Mouse (Mus musculus) c-Kit-positive CD71-positive TER-119-positive erythroid progenitor cells, embryonic 14.5 days (primary cell): ENCODE results near the gene Batf3.
"Not testable (repeated sequence)": the region's sequence is repeated elsewhere in the genome, so short reads cannot be mapped to it uniquely, and the experiment has no call there.

ENCODE experiments used
- DNase-seq: peaks from one replicate; pipeline ENCODE4 v3.0.0-alpha.2; 2013; ENCODE audit warnings: low spot score

Batf3 gene

DNA sequence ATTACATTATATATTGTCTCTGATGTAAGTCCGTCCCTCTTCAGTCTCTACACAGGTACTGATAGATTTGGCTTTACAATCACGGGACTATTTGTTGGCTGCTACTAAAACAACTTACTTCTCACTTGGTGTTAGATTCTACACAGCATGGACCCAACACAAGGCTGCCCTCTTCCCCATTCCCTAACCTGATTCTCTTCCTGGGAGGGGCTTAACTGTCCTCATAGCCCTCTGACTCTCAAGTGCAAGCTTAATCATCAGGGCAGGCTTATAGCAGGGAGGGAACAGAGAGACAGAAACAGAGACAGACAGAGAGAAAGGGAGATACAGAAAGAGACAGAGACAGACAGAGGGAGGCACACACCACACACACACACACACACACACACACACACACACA, 34.0 kb downstream of the Batf3 start:
- no peak for DNase-seq

DNA sequence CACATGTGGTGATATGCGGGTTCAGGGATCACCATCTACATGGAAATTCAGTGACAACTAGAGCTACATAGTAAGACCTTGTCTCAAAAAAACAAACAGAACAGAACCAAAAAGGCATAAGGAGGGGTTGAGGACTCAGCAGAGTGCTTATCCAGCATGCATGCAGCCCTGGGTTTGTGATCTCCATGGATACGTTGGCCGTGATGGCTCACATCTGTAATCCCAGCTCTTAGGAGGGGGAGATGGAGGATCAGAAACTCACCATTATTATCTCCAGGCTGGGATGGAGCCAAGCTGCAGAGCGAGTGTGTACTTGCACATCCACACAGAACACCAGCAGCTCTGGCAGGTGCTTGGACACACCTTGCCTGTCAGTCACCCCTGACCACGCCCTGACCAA, 34.6 kb downstream of the Batf3 start:
- DNase-seq = no peak

DNA sequence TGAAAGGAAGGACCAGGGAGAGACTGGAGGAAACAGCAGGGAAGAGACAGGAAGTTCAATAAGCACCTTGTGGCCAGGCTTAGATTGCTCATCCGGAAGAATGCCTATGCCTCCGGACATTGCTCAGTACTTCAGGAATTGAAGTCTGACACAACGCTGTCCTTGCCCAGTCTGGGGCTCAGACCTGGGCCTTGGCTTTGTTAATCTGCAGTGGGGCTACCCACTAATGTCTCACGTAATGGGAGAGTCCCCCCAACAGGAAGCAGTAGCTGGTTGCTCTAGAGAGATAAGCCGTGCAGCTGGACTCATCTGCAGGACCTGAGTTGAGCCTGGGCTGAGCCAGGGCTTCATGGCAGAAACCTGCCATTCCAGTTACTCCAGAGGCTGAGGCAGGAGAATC, 35.3 kb downstream of the Batf3 start:
- no peak for DNase-seq

DNA sequence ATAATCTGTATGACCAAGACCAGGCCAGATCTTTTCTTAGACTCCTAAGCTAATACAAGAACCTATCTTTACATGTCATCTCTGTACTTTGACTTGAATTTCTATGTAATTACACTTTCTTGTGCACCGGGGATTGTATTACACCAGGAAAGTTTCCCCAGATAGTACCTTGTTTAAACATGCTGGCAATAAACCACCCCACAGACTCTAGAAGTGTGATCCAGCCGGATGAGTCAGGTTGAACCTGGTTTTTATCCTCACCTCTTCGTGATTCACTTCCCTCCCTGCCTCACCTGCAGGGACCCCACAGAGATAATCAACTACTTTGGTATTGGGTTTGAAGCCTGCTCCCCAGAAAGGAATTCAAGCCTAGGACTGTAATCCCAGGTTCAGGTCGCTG, 37.8 kb downstream of the Batf3 start:
- no peak for DNase-seq

DNA sequence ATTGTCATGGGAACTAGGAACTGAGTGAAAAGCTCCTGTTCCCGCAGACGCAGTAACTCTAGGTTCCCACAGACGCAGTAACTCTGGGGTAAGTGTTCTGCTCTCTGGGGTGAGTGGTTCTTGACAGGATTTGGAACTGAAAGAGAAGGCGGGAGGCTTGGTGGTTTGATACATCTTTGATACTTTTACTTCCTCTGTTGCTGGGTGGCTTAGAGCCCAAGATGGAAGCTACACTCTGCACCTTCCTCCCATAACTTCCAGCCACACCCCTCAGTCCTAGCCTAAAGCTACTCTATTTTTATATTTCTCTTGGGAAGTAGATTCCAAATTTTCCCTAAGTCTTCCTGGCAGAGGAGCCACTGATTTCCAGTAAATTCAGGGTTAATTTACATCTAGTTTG, 40.8 kb downstream of the Batf3 start:
- DNase-seq = no peak

DNA sequence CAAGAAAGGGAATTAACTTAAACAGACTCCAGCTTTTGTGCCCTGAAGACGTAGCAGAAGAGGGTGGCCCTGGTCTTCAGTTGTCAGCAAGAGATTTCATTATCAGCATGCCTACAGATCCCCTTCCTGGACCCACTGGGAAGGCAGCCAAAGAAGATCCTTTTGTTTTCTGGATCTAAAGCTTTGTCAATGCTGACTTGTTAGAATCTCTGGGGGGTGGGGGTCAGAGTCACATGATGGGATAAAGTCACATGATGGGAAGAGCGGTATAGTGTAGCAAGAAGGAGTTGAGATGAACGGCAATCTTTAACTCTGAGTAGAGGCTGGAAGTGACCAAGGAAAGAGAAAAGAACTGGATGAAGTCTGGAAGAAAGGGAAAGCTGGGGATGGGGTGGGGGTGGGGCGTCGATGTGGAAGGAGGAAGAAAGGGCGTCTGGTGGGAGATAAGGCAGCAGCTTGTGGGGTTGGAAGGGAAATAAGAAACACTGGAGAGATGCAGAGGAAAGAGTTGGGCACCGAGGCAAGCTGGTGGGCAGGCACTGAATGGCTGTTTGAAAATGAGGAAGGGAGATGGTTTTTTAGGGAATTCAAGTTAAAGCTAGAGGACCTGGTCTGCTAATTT, 41.3 kb downstream of the Batf3 start:
- no peak for DNase-seq

DNA sequence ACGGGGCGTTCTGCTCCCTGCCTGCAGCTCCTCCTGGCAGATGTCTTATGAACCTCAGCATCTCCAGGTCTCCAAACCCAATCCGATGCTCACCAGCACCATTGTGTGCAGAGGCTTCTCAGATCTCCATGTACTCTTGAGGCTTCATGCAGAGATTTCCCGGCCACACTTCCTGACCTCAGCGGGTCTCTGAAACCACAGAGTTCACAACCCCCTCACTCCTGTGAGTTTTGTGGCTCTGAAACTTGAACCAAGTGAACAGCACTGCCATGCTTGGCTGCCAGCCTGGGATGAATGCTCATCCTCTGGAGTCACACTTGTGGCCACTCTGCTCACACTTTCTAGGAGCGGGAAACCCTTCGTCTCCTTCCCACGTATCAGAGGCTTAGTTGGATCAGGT, 43.3 kb downstream of the Batf3 start:
- DNase-seq = no peak

DNA sequence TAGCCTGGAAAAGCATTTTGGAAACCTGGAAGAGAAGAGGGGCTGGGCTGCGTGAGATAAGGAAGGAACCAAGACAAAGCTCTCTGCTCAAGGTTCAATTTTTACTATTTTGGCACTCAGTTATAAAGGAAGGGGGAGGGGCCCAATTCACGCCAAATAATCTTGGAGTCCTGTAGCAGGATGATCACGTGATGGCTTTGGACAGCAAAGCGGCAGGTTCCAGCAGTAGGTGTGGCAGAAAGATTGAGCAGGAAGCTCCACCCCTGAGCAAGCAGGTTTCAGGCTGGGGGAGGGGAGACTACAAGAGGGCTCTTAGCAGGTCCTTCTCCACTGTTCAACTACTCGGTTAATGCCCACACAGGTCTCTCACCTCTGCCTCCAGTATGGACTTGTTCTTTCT, 51.8 kb downstream of the Batf3 start:
- DNase-seq = not testable (repeated sequence)

DNA sequence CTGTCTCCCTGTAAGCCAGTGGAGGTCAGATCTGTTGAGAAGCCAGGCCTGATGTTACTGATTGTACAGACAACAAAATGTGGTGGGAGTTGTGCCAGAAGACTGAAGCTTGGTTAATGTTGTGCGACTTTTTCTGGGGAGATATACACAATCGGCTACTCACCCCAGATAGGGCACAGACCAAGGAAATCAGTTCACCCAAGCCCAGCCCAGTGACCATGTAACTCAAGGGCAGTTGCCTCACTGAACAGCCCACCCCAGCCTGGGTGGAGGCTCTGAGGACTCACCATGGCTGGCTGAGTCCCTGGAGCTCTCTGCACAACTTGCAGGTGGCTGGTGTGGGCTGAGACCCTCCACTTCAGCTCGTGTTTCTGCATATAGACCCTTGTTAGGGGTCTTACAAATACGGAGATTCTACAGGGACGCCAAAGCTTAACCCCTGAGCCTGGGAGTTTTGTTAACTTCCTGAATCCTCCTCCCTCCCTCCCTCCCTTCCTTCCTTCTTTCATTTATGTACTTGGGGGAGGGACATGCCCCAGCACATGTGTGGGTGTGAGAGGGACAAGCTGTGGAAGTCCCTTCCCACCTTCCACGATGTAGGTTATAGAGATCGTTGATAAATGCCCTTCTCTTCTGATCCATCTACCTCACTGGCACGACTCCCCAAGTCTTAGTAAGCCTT, 53.4 kb downstream of the Batf3 start:
- DNase-seq = no peak

DNA sequence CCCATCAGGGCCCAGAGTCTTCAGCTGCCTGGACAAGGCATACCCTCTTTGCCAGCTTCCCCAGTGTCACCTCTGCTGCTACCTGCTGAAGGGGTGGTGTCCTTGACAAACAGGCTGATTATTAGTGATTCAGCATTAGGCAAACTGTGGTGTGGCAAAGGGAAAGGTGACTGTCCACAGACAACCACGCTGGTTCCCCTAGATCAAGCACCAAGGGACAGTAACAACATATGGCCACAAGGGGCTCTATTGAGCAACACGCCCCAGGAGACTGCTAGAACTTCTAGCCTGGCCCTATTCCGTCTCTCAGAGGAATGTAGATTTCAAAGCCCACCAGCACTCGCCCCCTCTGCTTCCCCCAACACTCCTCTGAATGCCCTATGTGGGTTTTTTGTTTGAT, 55.4 kb downstream of the Batf3 start:
- peak; percentile 21 for DNase-seq

DNA sequence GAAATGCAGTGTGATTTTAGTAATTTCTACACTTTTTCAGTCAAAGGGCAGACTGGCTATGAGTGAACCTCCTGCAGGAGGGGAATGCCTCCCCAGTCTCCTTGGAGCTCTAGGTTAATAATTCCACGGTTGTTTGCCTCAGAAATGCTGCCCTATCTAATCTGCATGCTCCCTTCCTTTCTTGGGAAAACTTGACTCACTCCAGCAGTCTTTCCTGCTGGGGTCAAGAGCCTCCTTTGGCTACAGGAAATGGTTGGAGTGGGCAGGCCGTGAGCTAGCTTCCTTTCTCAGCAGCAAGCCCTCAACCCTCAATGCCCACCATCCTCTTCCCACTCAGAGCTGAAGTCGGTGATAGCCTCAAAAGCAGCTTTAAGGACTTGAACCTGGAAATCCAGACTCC, 56.7 kb downstream of the Batf3 start:
- no peak for DNase-seq
